Mouse (Mus musculus): ENCODE measurements around the gene Dmrtc1c2.
"Not testable (repeated sequence)": the region's sequence is repeated elsewhere in the genome, so short reads cannot be mapped to it uniquely, and the experiment has no call there.

Dmrtc1c2 gene

DNA sequence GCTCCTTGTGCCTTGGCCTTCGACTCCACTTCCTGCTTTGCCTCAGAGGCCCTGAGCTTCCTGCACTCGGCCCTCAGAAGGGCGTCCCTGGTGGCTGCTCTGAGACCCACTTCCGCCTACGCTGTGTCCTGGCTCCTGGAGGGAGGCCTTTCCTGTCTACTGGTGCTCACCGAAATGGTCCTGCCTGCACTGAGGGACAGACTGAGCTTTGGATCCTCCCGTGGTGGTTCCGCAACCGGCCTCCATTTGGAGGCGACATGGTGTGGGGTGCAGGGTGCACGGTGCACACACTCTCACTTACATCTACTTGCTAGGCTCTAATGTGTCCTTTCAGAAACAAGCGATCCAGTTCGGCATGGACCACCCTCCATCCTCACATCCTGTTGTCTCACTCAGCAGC lies at the start of gene Dmrtc1c2:
Gene Dmrtc1c2, minus strand, starts transcription at position 101 of the 400 bp plus-strand sequence.
- DNase-seq (ENCODE audit: low read depth, low spot score), result not testable (repeated sequence)

DNA sequence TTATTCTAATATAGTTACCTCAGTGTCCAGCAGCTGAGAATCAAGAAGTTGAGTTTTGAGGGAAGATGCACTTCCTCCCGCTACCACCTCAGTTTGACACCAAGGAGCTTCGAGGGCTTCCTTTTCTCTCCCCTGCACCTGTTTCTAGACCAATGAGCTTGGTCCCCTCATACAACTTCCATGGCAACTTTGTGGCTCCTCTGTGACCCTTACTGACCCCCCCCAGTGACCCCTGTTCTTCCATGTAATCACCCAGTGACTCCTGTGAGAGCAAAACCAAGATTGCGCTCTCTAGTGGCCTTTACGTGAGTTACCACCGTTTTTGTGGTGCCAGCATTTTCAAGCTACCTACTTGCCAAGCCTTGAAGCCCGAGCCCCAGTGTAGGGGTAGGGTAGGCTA lies 13.5 kb upstream of the Dmrtc1c2 start, which contains the start of gene 1700031F05Rik:
Gene 1700031F05Rik, minus strand, starts transcription at position 101 of the 400 bp plus-strand sequence.
- no peak for DNase-seq (ENCODE audit: low read depth, low spot score)

DNA sequence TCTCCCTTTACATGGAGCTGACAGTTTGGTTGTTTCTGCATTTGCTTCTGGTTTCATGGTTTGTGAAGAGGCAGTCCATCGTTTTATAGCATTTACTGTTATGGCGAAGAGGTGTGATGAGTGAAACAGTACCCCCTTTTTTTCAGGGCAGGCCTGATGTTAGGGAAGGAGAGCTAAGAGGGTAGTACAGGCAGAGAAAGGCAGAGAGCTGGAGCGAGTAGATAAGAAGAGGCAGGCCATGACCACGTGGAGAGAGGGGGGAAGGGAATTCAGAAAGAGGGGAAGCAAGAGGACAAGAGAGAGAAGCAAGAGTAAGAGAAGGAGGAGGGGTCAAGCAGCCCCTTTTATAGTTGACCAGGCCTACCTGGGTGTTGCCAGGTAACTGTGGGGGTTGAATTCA lies 42.1 kb downstream of the Dmrtc1c2 start:
- DNase-seq (ENCODE audit: low read depth, low spot score), result no peak

DNA sequence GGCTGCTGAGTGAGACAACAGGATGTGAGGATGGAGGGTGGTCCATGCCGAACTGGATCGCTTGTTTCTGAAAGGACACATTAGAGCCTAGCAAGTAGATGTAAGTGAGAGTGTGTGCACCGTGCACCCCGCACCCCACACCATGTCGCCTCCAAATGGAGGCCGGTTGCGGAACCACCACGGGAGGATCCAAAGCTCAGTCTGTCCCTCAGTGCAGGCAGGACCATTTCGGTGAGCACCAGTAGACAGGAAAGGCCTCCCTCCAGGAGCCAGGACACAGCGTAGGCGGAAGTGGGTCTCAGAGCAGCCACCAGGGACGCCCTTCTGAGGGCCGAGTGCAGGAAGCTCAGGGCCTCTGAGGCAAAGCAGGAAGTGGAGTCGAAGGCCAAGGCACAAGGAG lies 51.8 kb downstream of the Dmrtc1c2 start, which contains the start of gene Dmrtc1c1:
Gene Dmrtc1c1, plus strand, starts transcription at position 301 of the 400 bp plus-strand sequence.
- DNase-seq (ENCODE audit: low read depth, low spot score), result not testable (repeated sequence)
